Comparison of ENCODE assay signal across 10 mouse cellular contexts in genomic region chr2:60444711-60445509, GRCm38 (mm10).
A peak's percentile ranks its signal among the peaks of the same experiment; 100 is the strongest.
DNase-seq lines count a peak whose midpoint lies in the region; ATAC-seq and TF ChIP-seq lines count a peak whose summit lies in the region.
"Had no signal": no experiment of that assay in that cellular context is flagged by ENCODE, and none has a peak within 500 bp of the region (broad histone marks: within the 10 kb centered on the region; RNA-seq: fewer than 3 reads in every experiment).

No protein-coding gene starts in this region.

- no peaks in the 10 kb centered on the region for H3K9me3 ChIP-seq in kidney, postnatal 0 days (replicated peaks; ENCODE audit: low read length)
- H3K9me3 ChIP-seq in hindbrain, embryonic 11.5 days (ENCODE audit: control insufficient read depth, low read length), result no peaks in the 10 kb centered on the region
- no peaks in the 10 kb centered on the region for H3K9me3 ChIP-seq in midbrain, embryonic 16.5 days (replicated peaks; ENCODE audit: control insufficient read depth, low read length, poor library complexity, severe bottlenecking)
- H3K9me3 ChIP-seq in lung, postnatal 0 days (ENCODE audit: low read length), result no peaks in the 10 kb centered on the region
- H3K9me3 ChIP-seq: embryonic facial prominence, embryonic 15.5 days had no signal

- no peak overlapping the region for H3K4me2 ChIP-seq in kidney, postnatal 0 days (ENCODE audit: low read length)
- H3K4me2 ChIP-seq in hindbrain, embryonic 11.5 days (replicated peaks; ENCODE audit: low read depth, low read length), result no peak overlapping the region
- no peak overlapping the region for H3K4me2 ChIP-seq in midbrain, embryonic 16.5 days (ENCODE audit: low read length)
- no peak overlapping the region for H3K4me2 ChIP-seq in lung, postnatal 0 days (replicated peaks; ENCODE audit: low read depth, low read length)
- H3K4me2 ChIP-seq: embryonic facial prominence, embryonic 15.5 days; hindbrain, embryonic 14.5 days had no signal

- H3K4me3 ChIP-seq in kidney, postnatal 0 days (replicated peaks; ENCODE audit: low read depth, low read length), result no peak overlapping the region
- H3K4me3 ChIP-seq in hindbrain, embryonic 11.5 days (ENCODE audit: low read depth, low read length), result no peak overlapping the region
- H3K4me3 ChIP-seq in midbrain, embryonic 16.5 days (ENCODE audit: low read depth, low read length), result no peak overlapping the region
- H3K4me3 ChIP-seq in lung, postnatal 0 days (ENCODE audit: low read depth, low read length), result no peak overlapping the region
- H3K4me3 ChIP-seq: embryonic facial prominence, embryonic 15.5 days had no signal

- no peaks in the 10 kb centered on the region for H3K27me3 ChIP-seq in kidney, postnatal 0 days (ENCODE audit: insufficient read depth, low read length)
- H3K27me3 ChIP-seq in hindbrain, embryonic 11.5 days (ENCODE audit: control insufficient read depth, insufficient read depth, low read length), result no peaks in the 10 kb centered on the region
- no peaks in the 10 kb centered on the region for H3K27me3 ChIP-seq in midbrain, embryonic 16.5 days (ENCODE audit: control insufficient read depth, insufficient read depth, low read depth, low read length)
- no peaks in the 10 kb centered on the region for H3K27me3 ChIP-seq in lung, postnatal 0 days (replicated peaks; ENCODE audit: insufficient read depth, low read length)
- H3K27me3 ChIP-seq: embryonic facial prominence, embryonic 15.5 days had no signal

- 0 out of 2 replicates have a peak, but pooled peaks have one; percentile 29 for ATAC-seq in kidney, postnatal 0 days (replicated peaks; ENCODE audit: low FRiP score, low read depth)
- no peak for ATAC-seq in hindbrain, embryonic 11.5 days (ENCODE audit: low FRiP score)
- ATAC-seq in midbrain, embryonic 16.5 days, result no peak
- no peak for ATAC-seq in lung, postnatal 0 days

- H3K27ac ChIP-seq in kidney, postnatal 0 days, result no peak overlapping the region
- no peak overlapping the region for H3K27ac ChIP-seq in hindbrain, embryonic 11.5 days (ENCODE audit: low read depth, low read length)
- H3K27ac ChIP-seq in midbrain, embryonic 16.5 days (ENCODE audit: low read length), result no peak overlapping the region
- no peak overlapping the region for H3K27ac ChIP-seq in lung, postnatal 0 days (ENCODE audit: low read length)
- H3K27ac ChIP-seq: embryonic facial prominence, embryonic 15.5 days; hindbrain, embryonic 14.5 days had no signal

- TF ChIP-seq CTCF in kidney, postnatal 0 days (IDR thresholded peaks at IDR 0.05; ENCODE audit: low read depth), result no peak
- no peak for TF ChIP-seq CTCF in lung, postnatal 0 days (IDR thresholded peaks at IDR 0.05)

- 34% methylated on average over 9 of the region's 9 CpGs for WGBS in kidney, postnatal 0 days
- WGBS in hindbrain, embryonic 11.5 days, result 84% methylated on average over 9 of the region's 9 CpGs
- WGBS in midbrain, embryonic 16.5 days, result 74% methylated on average over 9 of the region's 9 CpGs
- 66% methylated on average over 9 of the region's 9 CpGs for WGBS in lung, postnatal 0 days

- peak; percentile 87 for DNase-seq in brain, adult 2 months (ENCODE audit: low read depth, low spot score)
- peak; percentile 68 for DNase-seq in fat pad, adult 2 months (ENCODE audit: extremely low read depth, low read depth, low spot score)
- peak; percentile 32 for DNase-seq in kidney, postnatal 0 days (ENCODE audit: low spot score)
- DNase-seq in left cerebral cortex, postnatal 36 days (ENCODE audit: low spot score in 2 of 2), result peak; percentile 43 to 56
- DNase-seq in hindbrain, embryonic 11.5 days (ENCODE audit: low spot score), result no peak
- DNase-seq in cerebellum, adult 11-12 months, result no peak
- DNase-seq in lung, postnatal 0 days (ENCODE audit: low spot score), result no peak

- TF ChIP-seq EP300 in lung, postnatal 0 days (IDR thresholded peaks at IDR 0.05), result no peak

- intact Hi-C loops in left cerebral cortex, postnatal 36 days (cut with DNase I), result loop anchor here (5.0 kb wide), 1 partner anchor 543 kb away; no protein-coding TSS in a partner anchor

- no peaks in the 10 kb centered on the region for H3K36me3 ChIP-seq in kidney, postnatal 0 days (ENCODE audit: insufficient read depth, low read length)
- H3K36me3 ChIP-seq in hindbrain, embryonic 11.5 days (ENCODE audit: control insufficient read depth, insufficient read depth, low read length), result no peaks in the 10 kb centered on the region
- H3K36me3 ChIP-seq in midbrain, embryonic 16.5 days (ENCODE audit: control insufficient read depth, insufficient read depth, low read length), result no peaks in the 10 kb centered on the region
- no peaks in the 10 kb centered on the region for H3K36me3 ChIP-seq in lung, postnatal 0 days (ENCODE audit: insufficient read depth, low read length)
- H3K36me3 ChIP-seq: embryonic facial prominence, embryonic 15.5 days had no signal

- no peaks in the 10 kb centered on the region for H3K4me1 ChIP-seq in kidney, postnatal 0 days (replicated peaks; ENCODE audit: insufficient read depth, low read length)
- no peaks in the 10 kb centered on the region for H3K4me1 ChIP-seq in hindbrain, embryonic 11.5 days (replicated peaks; ENCODE audit: control insufficient read depth, insufficient read depth, low read length)
- H3K4me1 ChIP-seq in midbrain, embryonic 16.5 days (ENCODE audit: control insufficient read depth, insufficient read depth, low read length), result no peaks in the 10 kb centered on the region
- no peaks in the 10 kb centered on the region for H3K4me1 ChIP-seq in lung, postnatal 0 days (ENCODE audit: insufficient read depth, low read depth, low read length)

- H3K9ac ChIP-seq in kidney, postnatal 0 days (ENCODE audit: low read depth, low read length), result no peak overlapping the region
- H3K9ac ChIP-seq in hindbrain, embryonic 11.5 days (ENCODE audit: low read depth, low read length), result no peak overlapping the region
- H3K9ac ChIP-seq in midbrain, embryonic 16.5 days (ENCODE audit: low read depth, low read length), result no peak overlapping the region
- no peak overlapping the region for H3K9ac ChIP-seq in lung, postnatal 0 days (replicated peaks; ENCODE audit: low read depth)
- H3K9ac ChIP-seq: embryonic facial prominence, embryonic 15.5 days; hindbrain, embryonic 14.5 days had no signal

Comparison
In these comparisons a context has a peak if more than half of its experiments do, and no peak if none do; other contexts are left out.
1. DNase-seq: peak in brain, adult 2 months (single experiment), fat pad, adult 2 months (single experiment), kidney, postnatal 0 days (single experiment) and left cerebral cortex, postnatal 36 days (2 of 2); none in hindbrain, embryonic 11.5 days (single experiment), cerebellum, adult 11-12 months (single experiment) and lung, postnatal 0 days (single experiment).